Mouse (Mus musculus) MEL (cell line): ENCODE data around the gene Ggt5.

Source experiments
- BHLHE40 ChIP-seq: IDR thresholded peaks from 2 replicates; pipeline ENCODE4 v1.6.1; 2012; ENCODE audit warnings: low read depth, mild to moderate bottlenecking, inconsistent platforms, low read length, improper control_type of control experiment, borderline replicate concordance
- CHD2 ChIP-seq: IDR thresholded peaks from 2 replicates; pipeline ENCODE4 v1.6.1; 2011; ENCODE audit warnings: low read length, improper control_type of control experiment
- CTCF ChIP-seq, 3 experiments: IDR thresholded peaks in 2 of 3; conservative IDR thresholded peaks in 1 of 3; 2 replicates each; pipeline ENCODE4 v1.5.1; 2011 to 2012; ENCODE audit warnings: low read length in 3 of 3, low read depth in 2 of 3, mild to moderate bottlenecking in 2 of 3, improper control_type of control experiment in 1 of 3, inconsistent platforms in 1 of 3, mixed read lengths in 1 of 3, moderate library complexity in 1 of 3; ENCODE audit not compliant: control insufficient read depth in 1 of 3, insufficient read depth in 1 of 3, poor library complexity in 1 of 3, severe bottlenecking in 1 of 3
- E2F4 ChIP-seq: IDR thresholded peaks from 2 replicates; pipeline ENCODE4 v1.6.1; 2011; ENCODE audit warnings: low read depth, low read length, improper control_type of control experiment, borderline replicate concordance
- EP300 ChIP-seq, 2 experiments: IDR thresholded peaks; 2 replicates each; pipeline ENCODE4 v1.6.1; 2011; ENCODE audit warnings: improper control_type of control experiment in 2 of 2, low read length in 2 of 2, low read depth in 1 of 2, mild to moderate bottlenecking in 1 of 2
- KAT2A ChIP-seq: conservative IDR thresholded peaks from 2 replicates; pipeline ENCODE4 v1.6.1; 2012; ENCODE audit warnings: low read depth, low read length, improper control_type of control experiment, inconsistent platforms
- MAFK ChIP-seq: IDR thresholded peaks from 2 replicates; pipeline ENCODE4 v1.6.1; 2011; ENCODE audit warnings: low read depth, mild to moderate bottlenecking, low read length, improper control_type of control experiment, borderline replicate concordance
- MYC ChIP-seq: IDR thresholded peaks from 2 replicates; pipeline ENCODE4 v1.6.1; 2011; ENCODE audit warnings: low read depth, mild to moderate bottlenecking, low read length, improper control_type of control experiment, moderate library complexity
- POLR2A ChIP-seq, 2 experiments: IDR thresholded peaks; 2 replicates each; pipeline ENCODE4 v1.6.1; 2011 to 2012; ENCODE audit warnings: low read length in 2 of 2, mild to moderate bottlenecking in 2 of 2, control low read depth in 1 of 2, improper control_type of control experiment in 1 of 2, low read depth in 1 of 2, moderate library complexity in 1 of 2; ENCODE audit not compliant: control insufficient read depth in 1 of 2, insufficient read depth in 1 of 2, poor library complexity in 1 of 2
- RCOR1 ChIP-seq: IDR thresholded peaks from 2 replicates; pipeline ENCODE4 v1.6.1; 2012; ENCODE audit warnings: low read depth, mild to moderate bottlenecking, inconsistent platforms, low read length, improper control_type of control experiment
- TAL1 ChIP-seq: IDR thresholded peaks from 2 replicates; pipeline ENCODE4 v1.6.1; 2012; ENCODE audit warnings: mild to moderate bottlenecking, inconsistent platforms, low read length, moderate library complexity, mixed read lengths
- USF1 ChIP-seq: IDR thresholded peaks from 2 replicates; pipeline ENCODE4 v1.6.1; 2014; ENCODE audit warnings: low read depth, mild to moderate bottlenecking, inconsistent platforms, low read length, improper control_type of control experiment, moderate library complexity
- USF2 ChIP-seq, 2 experiments: IDR thresholded peaks; 2 replicates each; pipeline ENCODE4 v1.6.1; 2011 to 2012; ENCODE audit warnings: improper control_type of control experiment in 2 of 2, low read length in 2 of 2, borderline replicate concordance in 1 of 2, inconsistent platforms in 1 of 2, low read depth in 1 of 2, mild to moderate bottlenecking in 1 of 2; ENCODE audit not compliant: insufficient read depth in 1 of 2
- ZC3H11A ChIP-seq: IDR thresholded peaks from 2 replicates; pipeline ENCODE4 v1.6.1; 2012; ENCODE audit warnings: low read depth, mild to moderate bottlenecking, inconsistent platforms, low read length, improper control_type of control experiment

DNA sequence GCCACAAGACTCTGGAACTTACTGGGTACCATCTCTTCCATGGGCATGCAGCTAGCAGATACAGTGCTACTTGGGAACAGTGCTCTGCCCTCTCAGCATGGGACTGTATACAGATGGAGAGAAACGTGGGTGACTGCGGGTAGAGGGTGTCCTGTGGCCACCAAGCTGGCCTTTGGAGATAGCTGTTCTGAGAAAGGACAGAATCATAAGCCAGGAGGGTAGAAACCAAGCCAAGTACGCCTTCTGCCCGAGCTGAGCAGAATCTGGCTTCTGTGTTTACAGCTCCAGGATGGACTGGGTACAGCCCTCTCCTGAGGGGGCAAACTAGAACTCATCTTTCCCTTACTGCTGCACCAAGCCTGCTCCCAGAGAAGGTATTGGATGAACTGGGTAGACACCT is 73.4 kb downstream of the Ggt5 start:
- TF ChIP-seq CTCF (IDR thresholded peaks at IDR 0.05 in 2 of 3, conservative IDR thresholded peaks at IDR 0.05 in 1 of 3; ENCODE audit: control insufficient read depth in 1 of 3, insufficient read depth in 1 of 3, low read depth in 2 of 3, low read length in 3 of 3, poor library complexity in 1 of 3, severe bottlenecking in 1 of 3) (no peak), USF1 (no peak), KAT2A (no peak), RCOR1 (no peak), EP300 (IDR thresholded peaks at IDR 0.05; ENCODE audit: low read depth in 1 of 2, low read length in 2 of 2) (no peak), USF2 (IDR thresholded peaks at IDR 0.05; ENCODE audit: borderline replicate concordance in 1 of 2, insufficient read depth in 1 of 2, low read depth in 1 of 2, low read length in 2 of 2) (no peak), POLR2A (IDR thresholded peaks at IDR 0.05; ENCODE audit: control insufficient read depth in 1 of 2, insufficient read depth in 1 of 2, low read depth in 1 of 2, low read length in 2 of 2, poor library complexity in 1 of 2) (no peak), ZC3H11A (no peak), BHLHE40 (no peak), E2F4 (no peak), TAL1 (no peak), MYC (no peak), MAFK (no peak), CHD2 (no peak)
